Mouse (Mus musculus): ENCODE measurements around the gene Astn2. TPM values are rescaled to one million over a fixed set of nuclear protein-coding genes. Genes with fewer than 3 reads are reported as not detected.
"Not testable (repeated sequence)": the region's sequence is repeated elsewhere in the genome, so short reads cannot be mapped to it uniquely, and the experiment has no call there.

Gene Astn2
- polyA plus RNA-seq, 1 experiment from 2014 or later, result 0.52 TPM

DNA sequence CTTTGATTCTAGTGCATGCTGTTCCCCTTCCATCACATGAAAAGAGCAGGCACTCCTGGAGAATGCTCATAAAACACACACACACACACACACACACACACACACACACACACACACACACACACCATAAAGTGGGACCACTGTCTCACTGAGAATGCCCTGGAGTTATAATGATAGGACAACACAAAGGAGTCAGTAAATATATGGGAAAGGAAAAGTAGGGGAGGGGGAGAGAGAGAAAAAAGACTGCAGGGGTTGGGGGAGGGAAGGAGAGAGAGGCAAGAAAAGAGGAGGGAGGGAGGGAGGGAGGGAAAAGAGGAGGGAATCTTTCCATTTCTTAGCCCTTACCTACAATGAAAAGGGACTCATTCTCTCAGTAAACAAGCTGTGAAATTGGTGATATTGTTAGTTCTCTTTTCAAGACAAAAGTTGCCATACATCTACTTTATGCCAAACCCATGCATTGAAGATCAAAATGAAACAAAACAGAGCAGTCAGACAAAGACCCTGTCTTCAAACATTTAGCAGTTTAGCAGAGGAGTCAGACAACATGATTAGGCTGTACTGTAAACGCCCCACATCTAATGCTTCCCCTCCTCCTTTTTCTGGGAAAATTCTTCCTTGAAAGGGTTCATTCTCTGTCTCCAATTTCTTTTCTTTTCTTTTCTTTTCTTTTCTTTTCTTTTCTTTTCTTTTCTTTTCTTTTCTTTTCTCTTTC is 717.2 kb downstream of the Astn2 start:
- no peaks in the 10 kb centered on the region for H3K4me1 ChIP-seq (replicated peaks)
- 47% methylated on average over 1 of the region's 1 CpGs for WGBS

DNA sequence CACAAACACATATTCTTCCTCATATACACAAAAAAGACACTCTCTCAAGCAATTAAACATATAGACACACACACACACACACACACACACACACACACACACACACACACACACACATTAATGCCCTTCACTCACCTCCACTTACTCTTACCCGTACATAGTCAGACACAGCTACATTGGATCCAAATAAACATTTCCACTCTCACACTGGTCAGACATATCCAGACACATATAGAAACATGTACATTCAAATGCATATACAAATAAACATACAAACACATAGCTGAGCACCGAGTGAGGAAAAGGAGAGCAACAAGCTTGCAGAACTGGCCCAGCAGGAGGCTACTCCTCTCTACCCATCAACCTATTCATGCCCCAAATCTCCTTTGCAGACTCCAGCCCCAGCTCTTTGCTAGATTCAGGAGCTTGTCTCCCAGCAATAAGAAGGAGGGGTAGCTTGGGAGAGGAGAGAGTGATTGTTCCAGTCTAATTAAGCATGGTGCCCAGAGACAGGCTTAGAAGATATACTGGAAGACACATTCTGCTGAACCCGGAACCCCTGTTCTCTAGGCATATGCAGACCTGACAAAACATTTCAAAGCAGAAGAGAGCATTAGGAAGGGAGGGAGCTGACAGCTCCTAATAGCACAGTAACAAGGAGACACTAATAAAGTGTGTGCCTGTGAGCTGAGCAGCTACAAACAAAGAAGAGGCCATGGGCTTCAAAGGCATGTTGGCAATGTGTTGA is 718.0 kb downstream of the Astn2 start:
- Histone ChIP-seq H3K4me2 (no peak overlapping the region), H3K27me3 (no peaks in the 10 kb centered on the region), H3K9me3 (replicated peaks) (no peaks in the 10 kb centered on the region), H3K4me1 (replicated peaks) (no peaks in the 10 kb centered on the region), H3K27ac (no peak overlapping the region), H3K9ac (no peak overlapping the region), H3K4me3 (no peak overlapping the region), H3K36me3 (no peaks in the 10 kb centered on the region)
- ATAC-seq (replicated peaks; ENCODE audit: insufficient number of reproducible peaks, insufficient read depth, low FRiP score, low read depth), result no peak
- 61% methylated on average over 3 of the region's 3 CpGs for WGBS

More for the DNA sequence above, 717.2 kb downstream of the Astn2 start:
- Histone ChIP-seq H3K27ac (no peak overlapping the region), H3K36me3 (no peaks in the 10 kb centered on the region), H3K4me3 (no peak overlapping the region), H3K9me3 (replicated peaks) (no peaks in the 10 kb centered on the region), H3K9ac (no peak overlapping the region), H3K4me2 (no peak overlapping the region), H3K27me3 (no peaks in the 10 kb centered on the region)
- no peak for ATAC-seq (replicated peaks; ENCODE audit: insufficient number of reproducible peaks, insufficient read depth, low FRiP score, low read depth)

DNA sequence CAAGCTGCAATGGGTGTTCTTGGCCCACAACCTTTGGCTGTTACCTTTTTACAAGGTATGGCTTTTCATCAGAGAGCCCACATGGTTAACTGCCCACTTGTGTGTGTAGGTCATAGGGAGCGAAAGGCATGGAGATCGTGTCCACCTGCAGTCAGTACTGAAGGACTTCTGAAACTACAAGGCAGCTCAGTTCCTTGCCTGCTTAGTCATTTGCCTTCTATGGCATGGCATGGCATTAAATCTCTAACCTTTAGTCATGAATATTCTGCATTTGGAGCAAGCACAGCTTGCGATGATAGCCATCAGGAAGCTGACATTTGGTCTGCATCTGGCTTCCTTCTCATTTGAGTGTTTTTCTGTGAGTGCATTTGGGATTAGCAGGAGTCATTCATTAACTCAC is 720.0 kb downstream of the Astn2 start:
- no peak overlapping the region for H3K9ac ChIP-seq
- H3K4me1 ChIP-seq (replicated peaks), result no peaks in the 10 kb centered on the region
- no peak overlapping the region for H3K4me3 ChIP-seq
- no peak for ATAC-seq (replicated peaks; ENCODE audit: insufficient number of reproducible peaks, insufficient read depth, low FRiP score, low read depth)
- 79% methylated on average over 3 of the region's 3 CpGs for WGBS
- no peak overlapping the region for H3K27ac ChIP-seq
- no peak overlapping the region for H3K4me2 ChIP-seq
- no peaks in the 10 kb centered on the region for H3K27me3 ChIP-seq
- no peaks in the 10 kb centered on the region for H3K9me3 ChIP-seq (replicated peaks)
- H3K36me3 ChIP-seq, result no peaks in the 10 kb centered on the region

DNA sequence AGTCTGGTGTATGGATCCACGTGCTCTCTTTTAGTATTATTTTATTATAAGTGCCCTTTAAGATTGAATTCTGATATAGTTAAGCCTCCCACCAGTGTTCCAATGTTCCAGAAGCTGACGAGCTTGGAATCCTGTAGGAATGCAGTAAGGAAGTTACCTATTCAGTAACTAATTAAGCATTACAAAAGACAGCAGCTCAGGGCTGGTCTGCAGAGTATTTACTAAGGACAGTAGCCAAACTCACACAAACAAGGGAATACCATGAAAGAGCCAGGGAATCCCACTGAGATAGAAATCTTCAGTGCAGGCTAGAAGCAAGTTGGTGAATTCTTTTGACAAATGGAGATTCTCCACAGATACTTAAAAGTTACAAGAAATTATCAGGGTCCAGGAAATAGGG is 724.6 kb downstream of the Astn2 start:
- 61% methylated on average over 2 of the region's 2 CpGs for WGBS
- not testable (repeated sequence) for H3K9ac ChIP-seq; H3K27me3 ChIP-seq; H3K36me3 ChIP-seq; H3K4me2 ChIP-seq; H3K4me1 ChIP-seq (replicated peaks); ATAC-seq (replicated peaks; ENCODE audit: insufficient number of reproducible peaks, insufficient read depth, low FRiP score, low read depth); H3K4me3 ChIP-seq; H3K27ac ChIP-seq; H3K9me3 ChIP-seq (replicated peaks)

DNA sequence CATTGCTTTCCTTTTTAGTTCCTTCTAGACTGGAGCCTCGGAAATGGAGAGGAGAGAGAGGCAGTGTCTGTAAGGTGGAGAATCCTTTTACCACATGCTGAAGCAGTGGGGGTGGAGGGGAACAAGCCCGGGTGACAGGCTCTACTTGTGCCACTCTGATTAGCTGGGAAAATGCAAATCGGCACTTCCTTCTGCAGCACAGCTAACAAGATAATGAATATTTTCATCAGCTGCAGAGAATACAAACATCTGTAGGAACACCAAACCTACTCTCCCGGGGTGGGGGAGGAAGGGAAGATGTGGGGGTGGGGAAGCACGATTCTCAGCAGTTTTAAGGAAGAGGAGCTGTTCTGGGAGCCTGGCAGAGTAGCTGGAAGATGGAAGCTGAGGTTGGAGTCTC is 725.5 kb downstream of the Astn2 start:
- Histone ChIP-seq H3K27me3 (no peaks in the 10 kb centered on the region), H3K9me3 (replicated peaks) (no peaks in the 10 kb centered on the region), H3K36me3 (no peaks in the 10 kb centered on the region), H3K9ac (no peak overlapping the region), H3K4me2 (no peak overlapping the region), H3K4me1 (replicated peaks) (peaks cover 4% of the 10 kb centered on the region; the same call in 1 of the 2 replicates), H3K27ac (no peak overlapping the region), H3K4me3 (no peak overlapping the region)
- WGBS, result 13% methylated on average over 5 of the region's 5 CpGs
- no peak for ATAC-seq (replicated peaks; ENCODE audit: insufficient number of reproducible peaks, insufficient read depth, low FRiP score, low read depth)

DNA sequence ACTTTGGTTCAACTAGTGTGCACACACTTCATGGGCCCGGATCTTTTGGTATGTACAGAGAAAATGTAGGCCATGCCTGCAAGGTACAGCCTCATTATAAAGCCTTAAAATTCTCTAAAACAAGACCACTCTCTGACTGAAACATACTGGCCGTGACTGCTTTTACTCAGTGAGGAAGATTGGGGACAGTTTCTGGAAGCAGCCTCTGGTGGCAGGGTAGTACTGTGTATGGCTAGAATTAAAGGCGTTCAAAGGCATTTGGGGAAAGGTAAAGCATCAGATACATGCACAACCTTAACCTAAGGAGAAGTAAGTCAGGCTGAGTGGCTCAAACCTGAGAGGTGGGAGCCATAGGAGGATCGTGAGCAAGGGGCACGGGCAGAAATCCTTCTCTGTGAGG is 725.9 kb downstream of the Astn2 start:
- H3K27ac ChIP-seq, result no peak overlapping the region
- no peaks in the 10 kb centered on the region for H3K27me3 ChIP-seq
- H3K4me2 ChIP-seq, result no peak overlapping the region
- no peaks in the 10 kb centered on the region for H3K9me3 ChIP-seq (replicated peaks)
- no peak overlapping the region for H3K9ac ChIP-seq
- ATAC-seq (replicated peaks; ENCODE audit: insufficient number of reproducible peaks, insufficient read depth, low FRiP score, low read depth), result no peak
- H3K36me3 ChIP-seq, result no peaks in the 10 kb centered on the region
- H3K4me3 ChIP-seq, result no peak overlapping the region
- WGBS, result 58% methylated on average over 5 of the region's 5 CpGs
- H3K4me1 ChIP-seq (replicated peaks), result peaks cover 4% of the 10 kb centered on the region; the same call in 1 of the 2 replicates

DNA sequence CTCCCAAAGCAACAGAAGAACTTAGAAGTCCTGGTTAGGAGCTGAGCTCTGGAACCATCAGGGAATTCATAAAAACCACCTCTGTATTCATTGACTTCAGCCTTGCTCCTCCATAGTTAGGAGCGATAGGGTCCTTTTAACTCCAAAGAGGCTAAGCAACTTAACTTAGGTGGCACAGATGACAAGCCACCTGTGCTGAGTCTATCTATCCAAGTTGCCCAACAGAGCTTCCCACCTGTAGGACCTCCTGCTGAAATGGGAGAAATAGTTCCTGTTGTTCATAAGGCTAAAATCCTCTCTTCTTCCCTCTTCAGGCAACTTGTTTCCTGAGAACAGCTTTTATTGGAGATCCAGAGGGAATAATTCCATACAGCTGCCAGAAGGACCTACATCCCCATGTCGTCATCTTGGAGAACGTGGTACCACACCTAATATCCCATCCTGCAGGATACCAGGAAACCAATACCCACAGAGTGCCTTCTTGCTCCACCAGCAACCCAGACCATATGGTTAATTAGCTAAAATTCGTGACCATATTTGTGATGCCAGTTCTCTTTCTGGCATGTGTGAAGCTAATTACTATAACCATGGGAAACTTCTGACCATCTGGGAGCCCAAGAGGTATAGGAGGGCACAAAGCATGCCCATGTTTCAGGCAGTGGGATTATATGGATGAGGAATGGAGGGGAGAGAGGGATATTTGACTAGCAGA is 730.0 kb downstream of the Astn2 start:
- H3K4me3 ChIP-seq, result no peak overlapping the region
- H3K27me3 ChIP-seq, result no peaks in the 10 kb centered on the region
- peaks cover 16% of the 10 kb centered on the region for H3K4me1 ChIP-seq (replicated peaks)
- H3K4me2 ChIP-seq, result no peak overlapping the region
- ATAC-seq (replicated peaks; ENCODE audit: insufficient number of reproducible peaks, insufficient read depth, low FRiP score, low read depth), result no peak
- no peak overlapping the region for H3K9ac ChIP-seq
- no peak overlapping the region for H3K27ac ChIP-seq
- no peaks in the 10 kb centered on the region for H3K9me3 ChIP-seq (replicated peaks)
- no peaks in the 10 kb centered on the region for H3K36me3 ChIP-seq
- WGBS, result 88% methylated on average over 4 of the region's 4 CpGs

DNA sequence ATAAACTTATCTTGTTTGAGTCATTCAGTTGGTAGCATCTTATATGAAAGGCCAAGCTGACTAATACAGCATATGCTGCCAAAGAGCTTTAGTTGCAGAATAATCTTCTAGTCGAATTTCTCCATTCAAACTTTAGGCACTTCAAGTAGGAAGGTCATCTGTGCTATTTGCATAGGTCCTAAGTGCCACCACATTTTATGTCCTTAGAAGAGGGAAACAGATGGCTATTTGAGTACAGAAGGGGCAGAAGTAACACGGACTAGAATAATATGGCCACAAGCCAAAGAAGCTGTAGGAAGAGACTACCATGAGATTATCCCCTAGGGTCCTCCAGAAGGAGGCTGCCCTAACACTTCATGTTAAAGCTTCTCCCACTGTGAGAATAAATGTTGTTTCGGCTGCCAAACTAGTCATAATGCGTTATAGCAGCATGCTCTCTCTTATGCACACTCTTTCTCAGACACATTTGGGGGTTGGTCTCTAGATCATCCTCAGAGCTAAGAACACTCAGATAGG is 730.9 kb downstream of the Astn2 start:
- WGBS, result 67% methylated on average over 4 of the region's 4 CpGs
- H3K9me3 ChIP-seq (replicated peaks), result no peaks in the 10 kb centered on the region
- H3K27me3 ChIP-seq, result no peaks in the 10 kb centered on the region
- no peaks in the 10 kb centered on the region for H3K36me3 ChIP-seq
- no peak for ATAC-seq (replicated peaks; ENCODE audit: insufficient number of reproducible peaks, insufficient read depth, low FRiP score, low read depth)
- no peak overlapping the region for H3K4me2 ChIP-seq
- no peak overlapping the region for H3K9ac ChIP-seq
- peaks cover 12% of the 10 kb centered on the region for H3K4me1 ChIP-seq (replicated peaks)
- H3K4me3 ChIP-seq, result no peak overlapping the region
- H3K27ac ChIP-seq, result no peak overlapping the region

DNA sequence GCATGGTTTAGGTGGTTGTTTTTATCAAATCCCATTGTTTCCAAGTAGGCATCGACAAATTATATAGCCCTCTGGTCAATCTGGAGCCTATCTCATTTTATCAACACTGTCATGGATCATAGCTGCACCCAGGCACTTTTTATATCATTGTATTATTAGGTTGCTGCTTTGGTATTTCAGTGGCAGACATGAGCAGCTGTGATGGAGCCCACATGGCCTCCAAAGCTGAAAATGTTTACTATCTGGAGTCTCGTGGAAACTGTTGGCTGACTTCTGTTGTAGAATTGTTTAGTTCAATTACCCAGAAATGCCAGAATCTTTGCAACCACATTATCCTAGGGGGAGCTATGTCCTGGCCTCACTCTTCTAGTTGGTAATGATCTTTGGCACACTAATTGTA is 732.1 kb downstream of the Astn2 start:
- ATAC-seq (replicated peaks; ENCODE audit: insufficient number of reproducible peaks, insufficient read depth, low FRiP score, low read depth), result no peak
- Histone ChIP-seq H3K4me2 (no peak overlapping the region), H3K9me3 (replicated peaks) (no peaks in the 10 kb centered on the region), H3K4me1 (replicated peaks) (peaks cover 12% of the 10 kb centered on the region), H3K36me3 (no peaks in the 10 kb centered on the region), H3K9ac (no peak overlapping the region), H3K4me3 (no peak overlapping the region), H3K27me3 (no peaks in the 10 kb centered on the region), H3K27ac (peak overlapping the region; percentile 56; the same call in 1 of the 2 replicates)
- WGBS, result 29% methylated on average over 2 of the region's 2 CpGs

DNA sequence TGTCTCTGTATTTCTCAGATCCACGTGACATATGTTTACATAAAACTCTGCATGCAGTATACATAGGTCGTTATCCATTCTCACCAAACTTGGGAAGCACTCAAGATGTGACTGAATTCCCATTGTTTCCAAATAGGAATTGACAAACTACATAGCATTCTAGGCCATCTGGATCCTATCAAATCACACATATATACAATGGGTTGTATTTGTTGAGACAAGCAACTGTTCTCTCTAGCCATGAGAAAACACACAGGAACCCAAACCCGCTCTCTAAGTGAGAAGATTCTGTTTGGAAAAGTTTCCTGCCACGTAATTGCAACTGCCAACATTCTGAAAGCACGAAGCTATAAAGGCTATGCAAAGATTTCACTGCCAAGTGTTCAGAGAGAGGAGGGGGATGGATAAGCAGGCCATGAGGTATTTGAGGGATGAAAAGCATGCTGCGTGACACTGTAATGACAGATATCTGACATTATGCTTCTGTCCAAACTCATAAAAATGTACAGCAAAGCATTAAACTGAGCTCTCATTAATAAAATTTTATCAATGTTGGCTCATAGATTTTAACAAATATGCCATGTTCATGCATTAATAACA is 732.7 kb downstream of the Astn2 start:
- Histone ChIP-seq H3K4me1 (replicated peaks) (peaks cover 12% of the 10 kb centered on the region), H3K9ac (no peak overlapping the region), H3K27me3 (no peaks in the 10 kb centered on the region), H3K9me3 (replicated peaks) (no peaks in the 10 kb centered on the region), H3K4me2 (no peak overlapping the region), H3K27ac (peak overlapping the region; percentile 60), H3K4me3 (no peak overlapping the region), H3K36me3 (no peaks in the 10 kb centered on the region)
- ATAC-seq (replicated peaks; ENCODE audit: insufficient number of reproducible peaks, insufficient read depth, low FRiP score, low read depth), result peak; percentile 55; the same call in 1 of the 2 replicates
- 27% methylated on average over 6 of the region's 6 CpGs for WGBS

DNA sequence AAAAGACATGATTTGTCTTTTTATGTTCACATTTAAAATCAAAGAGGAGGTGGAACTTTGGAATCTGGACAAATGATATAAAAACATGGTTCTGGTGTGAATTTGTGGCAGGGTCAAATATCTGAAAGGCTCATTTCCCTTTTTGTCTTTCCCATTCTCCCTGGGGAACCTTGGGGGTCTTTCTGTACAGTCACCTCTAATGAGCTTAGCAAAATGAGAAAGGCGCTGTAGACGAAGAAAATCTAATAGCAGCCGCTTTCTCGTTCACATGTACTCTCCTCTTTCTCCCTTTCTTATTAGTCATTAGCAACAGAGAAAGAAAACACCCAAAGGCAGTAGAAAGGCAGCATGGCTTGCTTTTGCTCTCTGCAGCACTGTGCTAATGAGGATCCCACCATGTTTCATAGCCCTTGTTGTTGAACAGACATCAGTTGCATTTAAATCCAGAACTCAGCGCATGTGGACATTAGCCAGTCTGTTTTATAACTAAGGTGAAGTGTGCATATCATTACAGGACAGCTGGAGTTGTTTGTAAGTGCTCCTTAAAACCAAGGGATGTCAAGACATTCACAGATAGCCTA is 737.3 kb downstream of the Astn2 start:
- 82% methylated on average over 5 of the region's 5 CpGs for WGBS
- no peak for ATAC-seq (replicated peaks; ENCODE audit: insufficient number of reproducible peaks, insufficient read depth, low FRiP score, low read depth)

More for the DNA sequence above, 737.3 kb downstream of the Astn2 start:
- no peak overlapping the region for H3K4me3 ChIP-seq
- no peaks in the 10 kb centered on the region for H3K27me3 ChIP-seq
- H3K36me3 ChIP-seq, result no peaks in the 10 kb centered on the region
- no peaks in the 10 kb centered on the region for H3K9me3 ChIP-seq (replicated peaks)
- no peak overlapping the region for H3K4me2 ChIP-seq
- no peak overlapping the region for H3K27ac ChIP-seq
- no peak overlapping the region for H3K9ac ChIP-seq
- H3K4me1 ChIP-seq (replicated peaks), result peaks cover 7% of the 10 kb centered on the region; the same call in 1 of the 2 replicates
